Mouse (Mus musculus) lung, embryonic 16.5 days (tissue): ENCODE measurements around the gene Gata5. TPM values are rescaled to one million over a fixed set of nuclear protein-coding genes. Genes with fewer than 3 reads are reported as not detected.

Experiments used
- ATAC-seq: fragments of 200-750 bp; cut with Nextera tagmentation; 2 replicates; pipeline ENCODE4 v1.8.0; 2017; ENCODE audit warnings: low read depth, mild to moderate bottlenecking, moderate library complexity
- H3K27ac ChIP-seq: fragments of 300-500 bp; sonication (generic); 2 replicates; pipeline ENCODE4 v1.5.1; 2014; ENCODE audit warnings: mild to moderate bottlenecking, control low read depth, low read length
- H3K27me3 ChIP-seq: fragments of 300-500 bp; sonication (generic); 2 replicates; pipeline ENCODE4 v1.6.1; 2014; ENCODE audit warnings: low read depth, low read length, mixed read lengths; ENCODE audit not compliant: control insufficient read depth, insufficient read depth
- H3K36me3 ChIP-seq: fragments of 300-500 bp; sonication (generic); 2 replicates; pipeline ENCODE4 v1.6.1; 2014; ENCODE audit warnings: low read length; ENCODE audit not compliant: control insufficient read depth, insufficient read depth
- H3K4me1 ChIP-seq: fragments of 300-500 bp; sonication (generic); replicated peaks from 2 replicates; pipeline ENCODE4 v1.6.1; 2014; ENCODE audit warnings: low read length, mixed read lengths; ENCODE audit not compliant: control insufficient read depth, insufficient read depth
- H3K4me2 ChIP-seq: fragments of 300-500 bp; sonication (generic); 2 replicates; pipeline ENCODE4 v1.6.1; 2014; ENCODE audit warnings: low read depth, low read length, control low read depth
- H3K4me3 ChIP-seq: fragments of 300-500 bp; sonication (generic); 2 replicates; pipeline ENCODE4 v1.5.1; 2014; ENCODE audit warnings: mild to moderate bottlenecking, low read length, control low read depth
- H3K9ac ChIP-seq: fragments of 300-500 bp; sonication (generic); 2 replicates; pipeline ENCODE4 v1.6.1; 2014; ENCODE audit warnings: low read length, control low read depth
- H3K9me3 ChIP-seq: fragments of 300-500 bp; sonication (generic); 2 replicates; pipeline ENCODE4 v1.6.1; 2016; ENCODE audit warnings: low read length; ENCODE audit not compliant: control insufficient read depth
- WGBS: fragments of 180-500 bp; shearing (Covaris S2); extraction: QIAGEN DNeasy Blood & Tissue Kit; methylation state at CpG from one replicate; pipeline ENCODE4 v1.1.7; 2014; 5-methylcytosine and 5-hydroxymethylcytosine counted together
- polyA plus RNA-seq: library from polyadenylated mRNA; unstranded; fragments of >200 nt; fragmentation: Nextera tagmentation; extraction: Ambion mirVana; gene quantifications from 2 replicates; pipeline ENCODE4 v1.2.1, GENCODE M21; 2015

The Gata5 gene
- polyA plus RNA-seq, 1 experiment from 2014 or later = 25.3 TPM

GRCm38 (mm10) chr2:180322674-180323355, 11.7 kb downstream of the Gata5 start:
- Histone ChIP-seq H3K4me2 (no peak overlapping the region), H3K9ac (peak overlapping the region; percentile 22; the same call in 1 of the 2 replicates)

GRCm38 (mm10) chr2:180320216-180320615, 14.3 kb downstream of the Gata5 start:
- Histone ChIP-seq H3K9ac (no peak overlapping the region), H3K27me3 (no peaks in the 10 kb centered on the region), H3K4me3 (no peak overlapping the region), H3K9me3 (no peaks in the 10 kb centered on the region), H3K36me3 (no peaks in the 10 kb centered on the region), H3K4me1 (peaks cover 25% of the 10 kb centered on the region), H3K27ac (no peak overlapping the region), H3K4me2 (no peak overlapping the region)
- 77% methylated on average over 4 of the region's 4 CpGs for WGBS
- no peak for ATAC-seq

More at GRCm38 (mm10) chr2:180322674-180323355, 11.7 kb downstream of the Gata5 start:
- peaks cover 25% of the 10 kb centered on the region for H3K4me1 ChIP-seq
- H3K27me3 ChIP-seq = no peaks in the 10 kb centered on the region
- peaks cover 12% of the 10 kb centered on the region; the same call in 1 of the 2 replicates for H3K36me3 ChIP-seq
- 9% methylated on average over 14 of the region's 14 CpGs for WGBS
- no peak overlapping the region for H3K4me3 ChIP-seq
- H3K27ac ChIP-seq = peak overlapping the region; percentile 73
- ATAC-seq = peak; percentile 93
- H3K9me3 ChIP-seq = no peaks in the 10 kb centered on the region

- H3K4me2 ChIP-seq = no peak overlapping the region
- H3K4me3 ChIP-seq = no peak overlapping the region
- no peaks in the 10 kb centered on the region for H3K27me3 ChIP-seq
- H3K9me3 ChIP-seq = no peaks in the 10 kb centered on the region
- peaks cover 19% of the 10 kb centered on the region for H3K4me1 ChIP-seq
- H3K27ac ChIP-seq = no peak overlapping the region
- H3K36me3 ChIP-seq = no peaks in the 10 kb centered on the region
- no peak overlapping the region; the same call in 1 of the 2 replicates for H3K9ac ChIP-seq
- WGBS = 64% methylated on average over 7 of the region's 7 CpGs
- ATAC-seq = no peak
Measured at GRCm38 (mm10) chr2:180317591-180317990, 16.9 kb downstream of the Gata5 start.

- Histone ChIP-seq H3K9ac (no peak overlapping the region), H3K4me2 (no peak overlapping the region), H3K36me3 (no peaks in the 10 kb centered on the region), H3K9me3 (no peaks in the 10 kb centered on the region), H3K4me3 (no peak overlapping the region), H3K27ac (no peak overlapping the region), H3K4me1 (peaks cover 8% of the 10 kb centered on the region; the same call in 1 of the 2 replicates), H3K27me3 (no peaks in the 10 kb centered on the region)
- no peak for ATAC-seq
- 94% methylated on average over 2 of the region's 2 CpGs for WGBS
Measured at GRCm38 (mm10) chr2:180314292-180314691, 20.2 kb downstream of the Gata5 start.

GRCm38 (mm10) chr2:180311147-180311546, 23.4 kb downstream of the Gata5 start:
- WGBS = 59% methylated on average over 4 of the region's 4 CpGs
- no peak overlapping the region for H3K9ac ChIP-seq
- H3K27me3 ChIP-seq = no peaks in the 10 kb centered on the region
- H3K4me2 ChIP-seq = no peak overlapping the region
- H3K9me3 ChIP-seq = no peaks in the 10 kb centered on the region
- H3K27ac ChIP-seq = no peak overlapping the region
- H3K4me3 ChIP-seq = no peak overlapping the region
- no peak for ATAC-seq
- H3K4me1 ChIP-seq = peaks cover 2% of the 10 kb centered on the region; the same call in 1 of the 2 replicates
- no peaks in the 10 kb centered on the region for H3K36me3 ChIP-seq

GRCm38 (mm10) chr2:180307680-180308079, 26.8 kb downstream of the Gata5 start:
- peaks cover 21% of the 10 kb centered on the region for H3K4me1 ChIP-seq
- H3K9ac ChIP-seq = no peak overlapping the region
- no peaks in the 10 kb centered on the region for H3K36me3 ChIP-seq
- 20% methylated on average over 2 of the region's 2 CpGs for WGBS
- no peak overlapping the region for H3K4me2 ChIP-seq
- H3K9me3 ChIP-seq = no peaks in the 10 kb centered on the region
- no peak overlapping the region for H3K4me3 ChIP-seq
- H3K27ac ChIP-seq = peak overlapping the region; percentile 62
- H3K27me3 ChIP-seq = no peaks in the 10 kb centered on the region
- no peak for ATAC-seq

- H3K9me3 ChIP-seq = no peaks in the 10 kb centered on the region
- H3K4me1 ChIP-seq = peaks cover 21% of the 10 kb centered on the region
- no peak overlapping the region for H3K4me3 ChIP-seq
- no peak overlapping the region for H3K9ac ChIP-seq
- no peaks in the 10 kb centered on the region for H3K27me3 ChIP-seq
- H3K4me2 ChIP-seq = no peak overlapping the region
- peak; percentile 86 for ATAC-seq
- H3K36me3 ChIP-seq = no peaks in the 10 kb centered on the region
- peak overlapping the region; percentile 89 for H3K27ac ChIP-seq
- 33% methylated on average over 8 of the region's 8 CpGs for WGBS
Measured at GRCm38 (mm10) chr2:180306423-180307168, 27.9 kb downstream of the Gata5 start.

GRCm38 (mm10) chr2:180306009-180306408, 28.5 kb downstream of the Gata5 start:
- ATAC-seq = peak; percentile 9; the same call in 1 of the 2 replicates
- no peaks in the 10 kb centered on the region for H3K9me3 ChIP-seq
- no peaks in the 10 kb centered on the region for H3K27me3 ChIP-seq
- H3K27ac ChIP-seq = peak overlapping the region; percentile 89
- H3K9ac ChIP-seq = no peak overlapping the region
- no peaks in the 10 kb centered on the region for H3K36me3 ChIP-seq
- 60% methylated on average over 2 of the region's 2 CpGs for WGBS
- H3K4me1 ChIP-seq = peaks cover 21% of the 10 kb centered on the region
- H3K4me3 ChIP-seq = no peak overlapping the region
- H3K4me2 ChIP-seq = no peak overlapping the region

GRCm38 (mm10) chr2:180305490-180305889, 29.0 kb downstream of the Gata5 start:
- WGBS = 72% methylated on average over 3 of the region's 3 CpGs

More at GRCm38 (mm10) chr2:180305490-180305889, 29.0 kb downstream of the Gata5 start:
- H3K9me3 ChIP-seq = no peaks in the 10 kb centered on the region
- H3K4me3 ChIP-seq = no peak overlapping the region
- H3K4me2 ChIP-seq = no peak overlapping the region
- no peaks in the 10 kb centered on the region for H3K36me3 ChIP-seq
- no peak overlapping the region for H3K9ac ChIP-seq
- ATAC-seq = no peak
- no peaks in the 10 kb centered on the region for H3K27me3 ChIP-seq
- H3K4me1 ChIP-seq = peaks cover 26% of the 10 kb centered on the region
- H3K27ac ChIP-seq = peak overlapping the region; percentile 89
